Mouse (Mus musculus) layer of hippocampus, adult 18-20 months (tissue): ENCODE results near the gene Gm10282. TPM values are rescaled to one million over a fixed set of nuclear protein-coding genes. Genes with fewer than 3 reads are reported as not detected.
A peak's percentile ranks its signal among the peaks of the same experiment; 100 is the strongest.

Experiments used
- DNase-seq, 2 experiments: peaks; one replicate each; pipeline ENCODE4 v3.0.0; 2022; ENCODE audit warnings: low spot score in 2 of 2
- total RNA-seq, 2 experiments: library from RNA; stranded (reverse); gene quantifications; 2 replicates each; pipeline ENCODE4 v1.2.3; 2021

The Gm10282 gene
- total RNA-seq, 2 experiments from 2014 or later: 4.8 to 6.0 TPM

GRCm38 (mm10) chr8:72262756-72263155 is 42.3 kb downstream of the Gm10282 start:
- no peak for DNase-seq

- DNase-seq: no peak
Observed at GRCm38 (mm10) chr8:72261872-72262271, 43.2 kb downstream of the Gm10282 start.

GRCm38 (mm10) chr8:72261431-72261830 is 43.6 kb downstream of the Gm10282 start:
- DNase-seq: no peak

- no peak for DNase-seq
Observed at GRCm38 (mm10) chr8:72261019-72261418, 44.0 kb downstream of the Gm10282 start.

- no peak for DNase-seq
Observed at GRCm38 (mm10) chr8:72260585-72260984, 44.5 kb downstream of the Gm10282 start.

GRCm38 (mm10) chr8:72259862-72260261 is 45.2 kb downstream of the Gm10282 start:
- DNase-seq: no peak

- no peak for DNase-seq
Observed at GRCm38 (mm10) chr8:72257902-72258238, 47.2 kb downstream of the Gm10282 start.

GRCm38 (mm10) chr8:72257171-72257901 is 47.7 kb downstream of the Gm10282 start:
- DNase-seq: peak in 1 of 2 experiments; percentile 41

Other genes starting within 250 kb of the Gm10282 start
- not detected for gene Olfr373, start 222.1 kb downstream of the Gm10282 start, total RNA-seq
- not detected for gene Olfr374, start 198.2 kb downstream of the Gm10282 start, total RNA-seq
- 10 to 100 TPM; 24.9 to 26.6 TPM for gene Tpm4, start 170.3 kb downstream of the Gm10282 start, total RNA-seq
- gene Rab8a, start 144.1 kb downstream of the Gm10282 start, total RNA-seq: 10 to 100 TPM; 39.8 to 41.4 TPM
- gene Hsh2d, start 115.6 kb downstream of the Gm10282 start, total RNA-seq: under 1 TPM in 1 of 2 experiments, not detected in 1; 0.25 TPM
- gene Cib3, start 92.4 kb downstream of the Gm10282 start, total RNA-seq: under 1 TPM in 1 of 2 experiments, not detected in 1; 0.47 TPM
- gene Gm11034, start 91.6 kb downstream of the Gm10282 start, total RNA-seq: not detected
- 10 to 100 TPM; 64.2 to 70.1 TPM for gene Fam32a, start 85.5 kb downstream of the Gm10282 start, total RNA-seq
- gene Ap1m1, start 65.2 kb downstream of the Gm10282 start, total RNA-seq: 10 to 100 TPM; 84.2 to 87.4 TPM
- gene Klf2, start 13.8 kb upstream of the Gm10282 start, total RNA-seq: 10 to 100 TPM; 20.1 to 22.2 TPM
- 10 to 100 TPM; 60.6 to 67.8 TPM for gene Eps15l1, start 116.2 kb upstream of the Gm10282 start, total RNA-seq
- gene Calr3, start 138.6 kb upstream of the Gm10282 start, total RNA-seq: 1 to 10 TPM in 1 of 2 experiments, under 1 TPM in 1; 0.84 to 1.5 TPM
- 10 to 100 TPM in 1 of 2 experiments, 1 to 10 TPM in 1; 9.7 to 10.1 TPM for gene 1700030K09Rik, start 138.6 kb upstream of the Gm10282 start, total RNA-seq
- gene Cherp, start 170.0 kb upstream of the Gm10282 start, total RNA-seq: 10 to 100 TPM; 76.7 to 79.4 TPM
- 10 to 100 TPM; 47.2 to 48.9 TPM for gene Slc35e1, start 187.4 kb upstream of the Gm10282 start, total RNA-seq
- 10 to 100 TPM; 10.3 to 10.5 TPM for gene Med26, start 243.0 kb upstream of the Gm10282 start, total RNA-seq